Mouse (Mus musculus): ENCODE data around the gene Piwil1. TPM values are rescaled to one million over a fixed set of nuclear protein-coding genes. Genes with fewer than 3 reads are reported as not detected.
"Not testable (repeated sequence)": the region's sequence is repeated elsewhere in the genome, so short reads cannot be mapped to it uniquely, and the experiment has no call there.

The Piwil1 gene
- total RNA-seq, 2 experiments from 2014 or later, result not detected

- DNase-seq, result peak; percentile 16
Observed at GRCm38 (mm10) chr5:128711847-128712246, 9.5 kb downstream of the Piwil1 start.

GRCm38 (mm10) chr5:128715171-128715570 lies 12.8 kb downstream of the Piwil1 start:
- no peak for DNase-seq

- not testable (repeated sequence) for DNase-seq
Observed at GRCm38 (mm10) chr5:128720461-128720860, 18.1 kb downstream of the Piwil1 start.

GRCm38 (mm10) chr5:128729341-128729740 lies 27.0 kb downstream of the Piwil1 start:
- DNase-seq, result peak; percentile 15

GRCm38 (mm10) chr5:128730634-128731033 lies 28.3 kb downstream of the Piwil1 start:
- peak; percentile 42 for DNase-seq

- no peak for DNase-seq
Observed at GRCm38 (mm10) chr5:128732416-128733014, 30.2 kb downstream of the Piwil1 start.

- peak; percentile 49 for DNase-seq
Observed at GRCm38 (mm10) chr5:128733955-128734354, 31.6 kb downstream of the Piwil1 start.

GRCm38 (mm10) chr5:128735921-128736320 lies 33.6 kb downstream of the Piwil1 start:
- no peak for DNase-seq

- DNase-seq, result no peak
Observed at GRCm38 (mm10) chr5:128739168-128739837, 37.0 kb downstream of the Piwil1 start.

GRCm38 (mm10) chr5:128739838-128740171 lies 37.5 kb downstream of the Piwil1 start:
- no peak for DNase-seq

- no peak for DNase-seq
Observed at GRCm38 (mm10) chr5:128744351-128744750, 42.0 kb downstream of the Piwil1 start.

- DNase-seq, result no peak
Observed at GRCm38 (mm10) chr5:128745206-128745605, 42.9 kb downstream of the Piwil1 start.

GRCm38 (mm10) chr5:128746261-128746660 lies 43.9 kb downstream of the Piwil1 start:
- DNase-seq, result no peak

- DNase-seq, result no peak
Observed at GRCm38 (mm10) chr5:128761118-128761517, 58.8 kb downstream of the Piwil1 start.

GRCm38 (mm10) chr5:128769026-128769631 lies 66.8 kb downstream of the Piwil1 start:
- no peak for DNase-seq

- DNase-seq, result no peak
Observed at GRCm38 (mm10) chr5:128776386-128776785, 74.1 kb downstream of the Piwil1 start.

GRCm38 (mm10) chr5:128781621-128782020 lies 79.3 kb downstream of the Piwil1 start:
- DNase-seq, result no peak

- no peak for DNase-seq
Observed at GRCm38 (mm10) chr5:128800592-128800991, 98.3 kb downstream of the Piwil1 start.

Other genes starting within 250 kb of the Piwil1 start
- gene Fzd10, start 101.7 kb upstream of the Piwil1 start, total RNA-seq (2021), result 1 to 10 TPM in 1 of 2 experiments, under 1 TPM in 1; 0.51 to 2.2 TPM

Data from adrenal gland, postnatal 10 days (tissue).